Mouse (Mus musculus) C2C12 (cell line): Measurements from ENCODE around the gene Cys1.

Experiments used
- CEBPB ChIP-seq: IDR thresholded peaks from one replicate; pipeline ENCODE4 v1.6.1; 2011; ENCODE audit warnings: low read depth, mild to moderate bottlenecking, control low read depth, moderate library complexity
- CTCF ChIP-seq: IDR thresholded peaks from one replicate; pipeline ENCODE4 v1.5.1; 2011; ENCODE audit not compliant: control insufficient read depth, insufficient read depth, insufficient read length
- MAX ChIP-seq: IDR thresholded peaks from one replicate; pipeline ENCODE4 v1.6.1; 2011; ENCODE audit warnings: mild to moderate bottlenecking, control low read depth
- MYOD1 ChIP-seq: IDR thresholded peaks from one replicate; pipeline ENCODE4 v1.6.1; 2011; ENCODE audit warnings: low read depth; ENCODE audit not compliant: control insufficient read depth, insufficient read length
- MYOG ChIP-seq: IDR thresholded peaks from one replicate; pipeline ENCODE4 v1.6.1; 2011; ENCODE audit not compliant: control insufficient read depth, insufficient read length; ENCODE audit errors: extremely low read depth
- USF1 ChIP-seq: IDR thresholded peaks from one replicate; pipeline ENCODE4 v1.6.1; 2011; ENCODE audit warnings: low read depth, mild to moderate bottlenecking, control low read depth, moderate library complexity

- TF ChIP-seq CTCF (no peak), MAX (no peak), USF1 (no peak), MYOG (no peak), MYOD1 (no peak), CEBPB (peak; percentile 65)
These were observed 28.4 kb upstream of the Cys1 start for GRCm38 (mm10) chr12:24709831-24710508.
